Mouse (Mus musculus): ENCODE results near the gene Mras.

Gene Mras

DNA sequence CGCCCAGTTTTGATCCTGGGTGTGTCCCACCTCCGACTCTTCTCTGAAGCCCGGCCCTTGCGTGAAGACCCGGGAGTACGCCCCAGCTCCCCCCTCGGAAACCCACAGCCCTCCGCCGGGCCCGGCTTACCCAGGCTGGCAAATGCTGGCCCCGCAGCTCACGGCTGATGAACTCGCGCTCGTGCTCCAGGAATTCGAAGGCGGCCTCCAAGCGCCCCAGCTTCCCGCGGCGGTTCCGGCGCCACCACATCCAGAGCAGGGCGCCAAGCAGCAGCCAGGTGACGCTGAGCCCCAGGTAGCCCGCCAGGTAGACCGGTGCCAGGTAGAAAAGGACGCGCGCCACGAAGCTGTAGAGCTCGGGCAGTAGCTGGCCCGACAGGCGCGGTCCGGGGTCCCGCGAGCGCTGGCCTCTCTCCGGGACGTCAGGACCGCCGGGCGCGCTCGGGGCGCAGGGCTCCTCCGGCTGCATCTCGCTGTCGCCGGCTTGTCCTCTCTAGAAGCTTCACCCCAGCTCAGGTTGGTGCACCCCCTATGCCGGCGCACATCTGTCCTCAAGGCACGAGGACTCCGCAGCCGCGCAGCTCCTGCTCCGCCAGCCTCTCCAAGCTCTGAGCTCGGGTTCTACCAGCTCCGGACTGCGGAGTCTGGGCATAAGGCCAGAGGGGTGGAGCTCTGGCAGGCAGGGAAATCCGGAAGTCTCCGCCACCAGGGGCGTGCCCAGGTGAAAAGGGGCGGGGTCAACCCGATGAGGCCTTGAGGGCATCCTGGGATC is 79.1 kb downstream of the Mras start, which contains the start of gene Esyt3:
TSS of gene Esyt3 (minus strand) at position 637 of the 772 bp plus-strand sequence.
- DNase-seq (ENCODE audit: low spot score) = no peak

DNA sequence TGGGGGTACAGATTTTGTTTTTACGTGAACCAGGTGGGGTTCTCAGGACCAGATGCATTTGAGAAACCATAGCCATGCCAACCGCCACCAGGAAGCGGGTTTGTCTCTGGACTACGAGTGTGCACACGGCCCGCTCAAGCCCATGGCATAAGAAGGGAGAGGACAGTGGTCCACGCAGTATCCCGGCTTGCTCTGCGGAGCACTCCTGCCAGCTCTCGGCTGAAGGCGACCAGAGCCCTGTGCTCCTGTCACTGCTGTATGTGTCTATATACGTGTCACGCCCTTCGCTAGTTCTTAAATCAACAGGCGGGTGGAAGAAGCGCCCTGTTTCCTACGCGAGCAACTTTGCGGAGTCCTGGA is 79.6 kb downstream of the Mras start:
- DNase-seq (ENCODE audit: low spot score) = no peak

DNA sequence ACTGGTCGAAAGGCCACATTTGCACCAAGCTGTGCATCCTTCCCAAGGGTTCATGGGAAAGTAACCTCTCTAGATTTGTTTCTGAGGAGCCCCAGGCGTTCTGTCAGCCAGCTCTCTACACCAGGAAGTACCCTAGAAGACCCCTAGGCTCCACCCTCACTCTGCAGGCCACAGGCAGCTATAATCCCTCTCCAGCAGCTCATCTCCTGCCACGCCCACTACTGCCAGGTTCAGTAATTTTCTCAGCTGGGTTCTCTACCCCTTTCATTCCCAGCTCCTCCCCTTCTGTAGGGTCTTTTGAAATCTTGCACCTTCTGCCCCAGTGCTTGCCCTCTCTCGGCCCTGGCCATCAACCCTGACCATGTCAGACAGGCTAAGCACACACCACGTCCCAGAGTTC is 81.2 kb downstream of the Mras start:
- no peak for DNase-seq (ENCODE audit: low spot score)

DNA sequence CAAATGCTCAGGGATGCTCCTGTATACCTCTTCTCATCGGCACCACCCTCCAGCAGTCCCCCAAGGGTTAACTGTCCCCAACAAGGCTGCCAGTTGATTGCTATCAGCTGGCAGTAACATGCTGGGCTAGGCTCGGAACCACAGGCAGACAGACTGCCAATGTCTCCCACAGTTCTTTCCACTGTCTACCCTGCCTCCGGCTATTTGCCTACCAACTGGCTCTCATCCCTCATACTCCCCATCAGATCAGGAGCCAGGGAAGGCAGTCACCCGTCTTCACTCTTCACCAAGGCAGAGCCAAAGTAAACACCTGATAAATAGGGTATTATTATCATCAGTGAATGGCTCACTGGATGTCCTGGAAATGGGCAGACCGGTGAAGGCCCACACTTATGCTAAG is 82.4 kb downstream of the Mras start:
- no peak for DNase-seq (ENCODE audit: low spot score)

DNA sequence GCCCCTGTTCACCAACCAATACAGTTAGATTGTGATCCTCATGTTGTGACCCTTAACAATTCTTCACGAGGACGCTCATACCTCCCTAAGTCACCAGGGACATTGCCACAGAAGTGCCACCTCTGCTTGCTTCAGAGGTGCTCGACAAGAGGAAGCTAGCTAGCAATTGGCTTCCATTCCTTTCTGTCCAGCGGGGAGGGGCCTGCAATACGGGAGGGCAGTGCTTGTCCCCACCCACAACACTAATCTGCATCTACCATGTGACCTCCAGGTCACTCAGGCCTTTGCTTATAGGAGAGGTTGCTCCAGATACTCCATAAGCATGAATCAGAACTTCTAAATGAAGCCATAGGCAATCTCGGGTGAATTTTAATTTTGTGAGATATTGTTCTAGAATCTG is 83.8 kb downstream of the Mras start:
- DNase-seq (ENCODE audit: low spot score) = no peak

DNA sequence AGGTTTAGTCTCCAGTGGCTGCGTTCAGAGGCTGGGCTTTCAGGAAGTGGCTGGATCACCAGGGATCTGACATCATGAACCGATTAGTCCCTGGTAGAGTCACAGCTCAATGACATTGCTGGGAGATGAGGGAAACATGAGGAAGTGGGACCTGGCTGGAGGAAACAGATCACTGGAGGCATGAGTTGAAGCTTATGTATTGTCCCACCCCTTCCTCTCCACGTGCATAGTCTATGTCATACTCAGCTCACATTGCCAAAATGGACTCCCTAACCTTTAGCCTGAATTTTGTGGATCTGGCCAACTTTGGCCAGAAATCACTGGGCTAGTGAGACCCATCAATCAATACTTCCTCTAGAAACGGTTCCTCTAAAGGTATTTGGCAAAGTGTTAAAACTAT is 84.2 kb downstream of the Mras start:
- DNase-seq (ENCODE audit: low spot score) = no peak

DNA sequence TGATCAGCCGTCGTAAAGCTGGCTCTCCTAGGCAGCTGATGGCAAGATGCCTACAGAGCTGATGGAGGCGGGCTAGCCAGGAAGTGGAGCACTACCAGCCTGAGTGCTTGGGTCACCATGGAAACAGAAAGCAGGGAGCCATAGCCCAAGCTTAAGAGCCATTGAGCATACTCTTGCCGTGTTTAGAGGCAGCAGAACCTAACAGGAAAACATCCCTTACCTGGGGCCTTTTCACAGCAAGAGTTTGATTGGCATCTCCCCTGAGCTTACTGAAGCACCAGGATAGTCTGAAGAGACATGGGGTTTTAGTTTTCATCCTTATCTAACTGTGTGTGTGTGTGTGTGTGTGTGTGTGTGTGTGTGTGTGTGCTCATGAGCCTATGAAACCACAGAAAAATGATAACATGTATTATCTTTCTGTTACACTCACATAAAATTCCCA is 91.8 kb downstream of the Mras start:
- no peak for DNase-seq (ENCODE audit: low spot score)

DNA sequence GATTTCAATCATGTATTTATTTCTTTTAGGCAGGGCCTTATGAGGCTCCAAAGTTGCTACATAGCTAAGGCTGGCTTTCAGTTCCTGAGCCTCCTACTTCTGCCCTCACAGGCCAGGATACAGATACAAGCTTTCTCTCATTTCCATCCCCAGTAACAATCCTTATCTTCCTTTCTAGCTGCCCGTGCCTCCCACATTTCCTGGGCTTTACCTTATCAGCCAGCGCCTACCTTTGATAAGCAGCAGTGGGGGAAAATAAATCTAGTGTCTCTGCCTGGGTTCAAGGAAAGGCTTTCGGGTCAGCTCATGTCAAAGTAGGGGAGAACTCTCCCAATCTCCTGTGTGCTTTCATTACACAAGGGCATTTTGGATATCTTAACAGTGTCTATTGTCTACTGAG is 95.6 kb downstream of the Mras start:
- no peak for DNase-seq (ENCODE audit: low spot score)

DNA sequence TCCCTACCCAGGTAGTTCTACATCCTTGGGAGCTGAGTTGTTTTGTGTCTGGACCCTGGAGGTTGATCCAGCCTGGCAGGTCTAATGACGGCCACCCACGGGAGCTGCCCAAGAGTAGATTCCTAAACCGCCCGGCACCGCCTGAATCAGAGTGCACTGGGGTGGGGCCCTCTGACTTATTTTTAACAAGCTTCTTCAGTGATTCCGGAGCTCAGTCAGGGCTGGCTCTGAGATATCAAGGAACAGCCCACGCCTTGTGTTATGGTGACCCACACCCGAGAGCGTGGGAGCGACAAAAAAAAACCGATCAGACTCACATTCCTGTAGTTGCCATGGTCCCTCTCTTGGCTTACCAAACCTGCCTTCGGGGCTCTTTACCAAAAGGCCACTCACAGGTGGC is 97.1 kb downstream of the Mras start:
- DNase-seq (ENCODE audit: low spot score) = no peak

DNA sequence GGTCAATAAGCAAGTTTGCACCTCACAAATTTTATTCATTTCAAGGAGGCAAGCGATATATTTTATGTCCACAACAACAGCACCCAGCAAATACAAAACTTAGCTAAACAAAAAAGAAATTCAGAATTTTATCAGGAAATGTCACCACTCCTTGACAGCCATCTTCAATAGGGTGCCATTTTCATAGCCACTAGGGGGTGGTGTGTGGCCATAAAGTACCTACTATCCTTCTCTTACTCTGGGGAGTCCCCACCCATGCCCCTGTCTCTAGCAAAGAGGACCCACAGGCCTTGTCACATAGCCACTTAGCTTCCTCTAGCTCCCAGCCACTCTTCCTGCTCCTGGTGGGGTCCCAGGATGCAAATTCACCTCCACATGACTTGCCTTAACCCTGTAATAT is 98.0 kb downstream of the Mras start:
- DNase-seq (ENCODE audit: low spot score) = no peak

DNA sequence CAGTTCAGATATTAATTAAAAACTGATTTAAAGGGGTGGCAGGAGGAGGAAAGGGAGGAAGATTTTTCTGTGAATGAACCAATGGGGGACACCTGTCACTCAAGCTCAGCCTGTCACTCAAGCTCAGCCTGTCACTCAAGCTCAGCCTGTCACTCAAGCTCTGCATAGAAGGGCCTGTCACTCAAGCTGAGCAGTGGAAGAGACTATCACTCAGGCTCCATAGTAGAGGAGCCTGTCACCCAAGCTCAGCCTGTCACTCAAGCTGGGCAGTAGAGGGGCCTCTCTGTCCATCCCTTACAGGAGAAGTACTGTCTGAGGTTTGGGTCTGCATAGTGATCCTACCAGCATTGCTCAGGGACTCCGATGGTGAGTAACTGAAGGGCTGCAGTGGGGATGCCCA is 98.9 kb downstream of the Mras start:
- no peak for DNase-seq (ENCODE audit: low spot score)

DNA sequence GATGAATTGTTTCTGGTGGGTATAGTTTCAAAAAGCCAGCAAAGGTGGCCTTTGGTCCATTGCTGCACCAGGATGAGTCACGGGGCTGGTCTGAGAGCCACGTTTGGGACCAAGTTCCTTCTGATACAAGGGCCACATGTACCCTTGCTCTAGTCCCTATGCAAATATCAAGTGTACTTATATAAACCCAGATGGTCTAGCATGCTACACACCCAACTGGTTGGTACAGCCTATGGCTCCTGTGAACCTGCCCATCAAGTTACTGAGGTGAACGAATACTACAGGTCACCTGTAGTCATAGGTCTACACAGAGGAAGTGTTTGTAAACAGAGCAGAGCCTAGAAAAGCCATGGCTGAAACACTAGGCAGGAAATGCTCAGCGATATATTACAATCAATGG is 100.6 kb downstream of the Mras start:
- no peak for DNase-seq (ENCODE audit: low spot score)
